In the genomic region with DNA sequence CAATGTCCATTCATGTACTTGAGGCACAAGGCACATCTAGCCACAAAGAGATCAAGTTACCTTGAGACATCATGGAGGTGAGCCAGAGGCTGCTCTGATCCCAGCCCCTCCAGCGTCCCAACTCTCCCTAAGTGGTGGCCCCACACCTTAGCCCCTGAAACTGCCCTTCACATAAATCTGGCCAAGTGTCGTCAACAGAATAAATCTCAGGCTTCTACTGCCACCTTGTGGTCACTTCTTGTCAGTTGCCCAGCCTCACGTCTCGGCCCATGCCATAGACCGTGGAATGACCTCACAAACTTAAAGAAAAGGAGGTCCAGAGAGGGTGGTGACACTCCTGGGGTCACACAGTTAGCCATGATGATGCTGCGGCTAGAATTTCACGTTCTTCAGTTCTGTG, we compare ENCODE assay signal across 8 mouse cellular contexts.
DNase-seq lines count a peak whose midpoint lies in the region; ATAC-seq and TF ChIP-seq lines count a peak whose summit lies in the region.

No protein-coding gene starts in this region.

- no peak for ATAC-seq in liver, embryonic 14.5 days (ENCODE audit: insufficient read depth)

- H3K27ac ChIP-seq in CH12.LX (ENCODE audit: insufficient read depth, low read depth) = no peak overlapping the region
- H3K27ac ChIP-seq in bone marrow macrophage, adult 2 months (ENCODE audit: insufficient read depth, low read depth, low read length) = no peak overlapping the region
- H3K27ac ChIP-seq in embryonic fibroblast, embryonic 13.5 days (ENCODE audit: insufficient read depth, low read length) = no peak overlapping the region
- no peak overlapping the region for H3K27ac ChIP-seq in liver, embryonic 14.5 days

- no peak for TF ChIP-seq EP300 in CH12.LX (IDR thresholded peaks at IDR 0.05; ENCODE audit: low read length)
- no peak for TF ChIP-seq EP300 in liver, embryonic 14.5 days (IDR thresholded peaks at IDR 0.05; ENCODE audit: low read depth)

- DNase-seq in CH12.LX (ENCODE audit: extremely low read depth) = peak; percentile 69
- peak; percentile 47 to 74 for DNase-seq in heart, postnatal 14 days
- peak; percentile 73 to 77 for DNase-seq in kidney, postnatal 4 days
- DNase-seq in liver, embryonic 14.5 days (ENCODE audit: low read depth in 3 of 3, low spot score in 3 of 3) = peak in 2 of 3 experiments; percentile 10
- DNase-seq in ovary, postnatal 36 days (ENCODE audit: low spot score) = peak; percentile 41
- DNase-seq in thymus, postnatal 25 days = peak; percentile 38

- no peak for TF ChIP-seq POLR2A in CH12.LX (IDR thresholded peaks at IDR 0.05; ENCODE audit: low read depth, low read length)
- TF ChIP-seq POLR2A in bone marrow macrophage, adult 2 months (IDR thresholded peaks at IDR 0.05; ENCODE audit: borderline replicate concordance, low read depth, low read length) = no peak
- no peak for TF ChIP-seq POLR2A in embryonic fibroblast, embryonic 13.5 days (IDR thresholded peaks at IDR 0.05; ENCODE audit: low read depth, low read length)

- peak; percentile 51 to 81 for TF ChIP-seq CTCF in CH12.LX (conservative IDR thresholded peaks at IDR 0.05 in 1 of 2, IDR thresholded peaks at IDR 0.05 in 1 of 2; ENCODE audit: low read depth in 2 of 2, low read length in 2 of 2)
- peak; percentile 69 for TF ChIP-seq CTCF in bone marrow macrophage, adult 2 months (IDR thresholded peaks at IDR 0.05; ENCODE audit: low read depth, low read length)
- peak; percentile 75; the same call in 1 of the 2 replicates for TF ChIP-seq CTCF in embryonic fibroblast, embryonic 13.5 days (IDR thresholded peaks at IDR 0.05; ENCODE audit: borderline replicate concordance, insufficient read depth, low read length)
- TF ChIP-seq CTCF in liver, embryonic 14.5 days (IDR thresholded peaks at IDR 0.05; ENCODE audit: low read depth) = peak; percentile 82

- TF ChIP-seq RAD21 in CH12.LX (IDR thresholded peaks at IDR 0.05; ENCODE audit: low read depth, low read length) = peak; percentile 85

- no peak overlapping the region for H3K9ac ChIP-seq in CH12.LX (ENCODE audit: insufficient read depth, low read depth)
- H3K9ac ChIP-seq in liver, embryonic 14.5 days (replicated peaks) = no peak overlapping the region

- no peak overlapping the region for H3K4me3 ChIP-seq in CH12.LX (replicated peaks in 1 of 3; ENCODE audit: low read depth in 2 of 3, low read length in 2 of 3, poor library complexity in 1 of 3)
- H3K4me3 ChIP-seq in bone marrow macrophage, adult 2 months (ENCODE audit: insufficient read depth, low read length) = no peak overlapping the region
- no peak overlapping the region for H3K4me3 ChIP-seq in embryonic fibroblast, embryonic 13.5 days (ENCODE audit: insufficient read depth, low read length)
- no peak overlapping the region for H3K4me3 ChIP-seq in liver, embryonic 14.5 days (ENCODE audit: insufficient read depth in 1 of 2, low read depth in 2 of 2, low read length in 2 of 2)

- intact Hi-C loops in heart, postnatal 14 days (cut with DNase I) = loop anchor here (1.0 to 5.0 kb wide), 6 partner anchors 129 to 1472 kb away; a partner anchor contains a TSS

- dilution Hi-C loops in CH12.LX (cut with MboI; ENCODE audit: extremely low pct_ligation_motif_present, extremely low pct_unique_long_range_greater_than_20kb, low sequenced_read_pairs) = no loop called here

- no peaks in the 10 kb centered on the region for H3K4me1 ChIP-seq in CH12.LX (ENCODE audit: control insufficient read depth in 1 of 2, insufficient read depth in 2 of 2)
- H3K4me1 ChIP-seq in bone marrow macrophage, adult 2 months (ENCODE audit: control insufficient read depth, insufficient read depth, low read length) = no peaks in the 10 kb centered on the region
- no peaks in the 10 kb centered on the region for H3K4me1 ChIP-seq in embryonic fibroblast, embryonic 13.5 days (ENCODE audit: control insufficient read depth, insufficient read depth, low read length)
- H3K4me1 ChIP-seq in liver, embryonic 14.5 days (replicated peaks; ENCODE audit: control insufficient read depth in 2 of 2, insufficient read depth in 2 of 2, low read length in 1 of 2) = no peaks in the 10 kb centered on the region; a peak in 1 of 4 replicates

- WGBS in liver, embryonic 14.5 days (ENCODE audit: insufficient replicate concordance) = 5% methylated on average over 7 of the region's 7 CpGs

- H3K79me2 ChIP-seq in CH12.LX (replicated peaks; ENCODE audit: control insufficient read depth, extremely low read depth, insufficient read depth, poor library complexity, severe bottlenecking) = no peaks in the 10 kb centered on the region

- no peaks in the 10 kb centered on the region for H3K36me3 ChIP-seq in CH12.LX (replicated peaks in 1 of 2; ENCODE audit: control insufficient read depth in 1 of 2, insufficient read depth in 1 of 2, low read length in 1 of 2)
- no peaks in the 10 kb centered on the region for H3K36me3 ChIP-seq in liver, embryonic 14.5 days (replicated peaks; ENCODE audit: control insufficient read depth, insufficient read depth, low read depth)

- H3K27me3 ChIP-seq in CH12.LX (replicated peaks) = peaks cover 62% of the 10 kb centered on the region
- H3K27me3 ChIP-seq in liver, embryonic 14.5 days (ENCODE audit: control insufficient read depth, insufficient read depth, low read length) = no peaks in the 10 kb centered on the region

- H3K4me2 ChIP-seq in CH12.LX (ENCODE audit: insufficient read depth, low read depth, poor library complexity, severe bottlenecking) = no peak overlapping the region
- no peak overlapping the region for H3K4me2 ChIP-seq in liver, embryonic 14.5 days (ENCODE audit: low read depth)

- H3K9me3 ChIP-seq in CH12.LX (replicated peaks; ENCODE audit: low read length) = no peaks in the 10 kb centered on the region
- H3K9me3 ChIP-seq in liver, embryonic 14.5 days (ENCODE audit: control insufficient read depth, low read length) = no peaks in the 10 kb centered on the region

- in situ Hi-C loops in CH12.LX (cut with MboI; ENCODE audit: low pct_ligation_motif_present, low pct_unique_long_range_greater_than_20kb, low sequenced_read_pairs) = loop anchor here (25.0 kb wide), 1 partner anchor 1482 kb away; a partner anchor contains a TSS

TF ChIP-seq in CH12.LX, 34 proteins besides CTCF, POLR2A, EP300 and RAD21:
- TF ChIP-seq USF1 (IDR thresholded peaks at IDR 0.05; ENCODE audit: low read depth, low read length) = no peak
- 0 out of 2 replicates have a peak, but pooled peaks have one; percentile 17 for TF ChIP-seq NELFE (IDR thresholded peaks at IDR 0.05; ENCODE audit: low read depth, low read length)
- peak; percentile 22; the same call in 1 of the 2 replicates for TF ChIP-seq ZC3H11A (IDR thresholded peaks at IDR 0.05; ENCODE audit: low read depth, low read length)
- TF ChIP-seq SMC3 (IDR thresholded peaks at IDR 0.05; ENCODE audit: low read depth, low read length) = peak; percentile 77

Comparison
In these comparisons a context has a peak if more than half of its experiments do, and no peak if none do; other contexts are left out.
1. DNase-seq: peak in every context shown above with its lines; median percentile 75 in kidney, postnatal 4 days; 69 in CH12.LX; 60 in heart, postnatal 14 days; 41 in ovary, postnatal 36 days; 38 in thymus, postnatal 25 days; 10 in liver, embryonic 14.5 days.